Mouse (Mus musculus) NIH3T3 (cell line): ENCODE data around the gene Lca5l.

Experiments
- DNase-seq: peaks from one replicate; pipeline ENCODE4 v3.0.0-alpha.2; 2012; ENCODE audit warnings: low read depth

Lca5l gene

DNA sequence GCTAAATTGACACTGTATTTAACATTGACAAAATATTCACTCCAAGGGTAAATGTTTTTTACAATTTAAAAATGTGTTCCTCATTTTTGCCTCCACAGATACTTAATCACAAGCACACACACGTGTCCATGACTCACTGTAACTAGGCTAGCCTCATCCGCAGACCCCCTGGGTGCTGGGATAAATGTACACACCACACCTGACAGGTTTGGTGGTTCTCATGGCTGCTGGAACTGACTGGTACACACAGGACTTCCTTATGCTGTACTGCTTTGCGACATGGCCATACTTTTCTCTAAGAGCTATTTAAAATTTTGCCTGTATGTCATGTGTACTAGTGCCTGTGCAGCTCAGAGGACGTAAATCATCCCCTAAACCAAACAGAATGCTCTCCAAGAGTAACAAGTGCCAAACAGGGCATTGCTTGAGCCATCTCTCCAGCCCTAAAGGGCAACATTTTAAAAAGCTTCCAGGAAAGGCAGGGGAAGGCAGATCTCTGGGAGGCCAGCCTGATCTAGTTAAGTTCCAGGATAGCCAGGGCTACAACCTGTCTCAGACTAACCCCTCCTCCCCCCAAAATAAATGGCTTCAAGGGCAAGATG is 71.9 kb downstream of the Lca5l start:
- peak; percentile 44 for DNase-seq

DNA sequence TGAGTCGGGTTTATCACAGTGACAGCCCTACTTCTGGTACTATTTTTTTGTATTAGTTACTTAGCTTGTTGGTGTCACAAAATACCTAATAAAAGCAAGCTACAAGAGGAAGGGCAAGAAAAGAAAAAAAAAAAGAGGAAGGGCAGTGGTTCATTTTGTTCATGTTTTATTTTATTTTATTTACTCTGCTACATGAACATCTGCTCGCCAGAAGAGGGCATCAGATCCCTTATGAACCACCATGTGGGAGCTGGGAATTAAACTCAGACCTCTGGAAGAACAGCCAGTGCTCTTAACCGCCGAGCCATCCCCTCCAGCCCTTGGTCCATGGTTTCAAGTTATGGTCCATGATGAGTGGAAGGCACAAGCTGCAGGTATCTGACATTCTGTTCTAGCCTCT is 77.3 kb downstream of the Lca5l start:
- DNase-seq: peak; percentile 29

GRCm38 (mm10) chr16:96112769-96113168 is 79.3 kb downstream of the Lca5l start:
- DNase-seq: no peak

DNA sequence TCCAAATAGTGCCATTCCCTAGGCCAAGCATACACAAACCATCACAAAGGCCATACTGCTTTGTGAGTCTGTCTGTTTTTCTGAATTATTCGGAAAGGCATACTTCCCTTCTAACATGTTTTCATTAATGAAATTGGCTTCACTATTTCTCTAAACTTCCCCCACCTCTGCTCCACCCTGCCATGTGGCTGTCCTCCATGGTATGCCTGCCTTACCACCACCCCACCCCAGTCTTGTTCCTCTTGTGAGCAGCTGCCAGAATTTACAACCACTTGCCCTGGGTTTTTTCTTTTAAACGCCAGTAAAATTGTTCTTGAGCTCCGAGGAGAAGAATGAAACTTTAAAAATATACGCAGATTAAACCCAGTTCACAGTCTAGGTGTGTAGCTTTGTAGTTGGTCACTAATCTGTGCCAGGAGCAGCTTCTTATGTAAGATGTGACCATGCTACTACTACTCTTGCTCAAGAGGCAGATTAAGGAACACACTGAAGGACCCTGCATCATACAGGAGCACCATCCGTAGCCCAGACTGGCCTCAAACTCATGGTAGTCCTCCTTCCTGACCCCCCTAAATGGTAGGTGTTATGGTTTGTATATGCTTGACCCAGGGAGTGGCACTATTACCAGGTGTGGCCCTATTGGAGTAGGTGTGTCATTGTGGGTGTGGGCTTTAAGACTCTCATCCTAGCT is 81.3 kb downstream of the Lca5l start:
- no peak for DNase-seq

- no peak for DNase-seq
Measured at GRCm38 (mm10) chr16:96109673-96110072, 82.4 kb downstream of the Lca5l start.
